Mouse (Mus musculus): ENCODE results near the gene Ppp1r2. TPM values are rescaled to one million over a fixed set of nuclear protein-coding genes. Genes with fewer than 3 reads are reported as not detected.
"Not testable (repeated sequence)": the region's sequence is repeated elsewhere in the genome, so short reads cannot be mapped to it uniquely, and the experiment has no call there.

Gene Ppp1r2
- total RNA-seq (2021): 10 to 100 TPM; 80.7 to 84.4 TPM

DNA sequence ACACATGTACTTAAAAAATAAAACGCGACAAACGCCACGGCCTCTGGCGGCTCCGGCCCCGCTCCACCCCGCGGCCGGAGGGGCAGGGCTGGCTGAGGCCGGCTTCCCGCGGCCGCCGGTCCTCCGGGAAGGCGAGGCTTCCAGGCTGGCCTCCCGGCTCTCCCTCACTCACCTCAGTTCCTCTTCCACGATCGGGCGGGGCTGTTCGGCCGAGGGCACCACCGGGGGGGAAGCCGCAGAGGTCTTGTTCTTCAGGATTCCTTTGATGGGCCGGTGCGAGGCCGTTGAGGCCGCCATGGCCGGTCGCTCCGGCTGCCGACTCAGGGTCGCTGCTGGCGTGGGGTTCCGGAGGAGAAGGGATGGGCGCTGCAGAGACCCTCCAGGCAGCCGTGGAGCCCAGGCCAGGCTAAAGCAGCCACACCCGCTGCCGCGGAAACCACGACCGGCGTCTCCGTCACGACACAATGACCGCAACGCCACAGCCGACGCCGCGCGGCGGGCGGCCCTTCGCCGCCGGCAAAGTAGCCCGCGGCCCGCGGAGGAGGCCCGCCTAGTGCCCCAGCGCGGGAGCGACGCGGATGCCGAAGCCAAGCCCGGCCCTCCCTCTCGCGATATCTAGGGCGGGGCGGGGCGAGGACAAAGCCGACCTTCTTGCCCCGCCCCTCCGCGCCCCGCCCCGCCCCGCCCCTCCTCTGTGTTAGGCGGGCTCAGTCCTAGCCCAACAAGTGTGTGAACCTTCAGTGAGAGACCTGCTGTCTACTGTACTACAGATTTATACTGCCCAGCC, at the start of gene Ppp1r2:
Gene Ppp1r2, minus strand, starts transcription at position 604 of the 787 bp plus-strand sequence.
- DNase-seq (ENCODE audit: low spot score): peak; percentile 85
- intact Hi-C loops (cut with DNase I): loop anchor here (5.0 kb wide), 1 partner anchor 73 kb away; the partner anchor contains the start of gene Acap2

DNA sequence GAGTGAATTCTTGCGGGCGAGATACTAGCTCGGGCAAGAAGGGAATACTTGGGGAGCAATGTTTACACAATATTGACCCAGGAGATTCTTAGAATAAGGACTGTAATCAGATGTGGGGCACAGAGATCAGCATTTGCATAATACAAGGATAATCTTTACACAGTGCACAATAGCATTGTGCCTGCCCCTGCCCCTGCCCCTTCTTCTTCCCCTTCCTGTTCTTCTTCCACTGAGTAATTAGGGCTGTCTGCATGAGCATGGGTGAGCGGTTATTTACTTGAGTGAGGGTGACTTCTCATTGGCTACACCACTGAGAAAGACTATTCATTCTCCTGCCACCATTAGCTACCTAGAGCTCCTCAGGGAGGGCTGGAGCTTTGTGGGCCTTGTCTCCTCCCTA, 46.4 kb upstream of the Ppp1r2 start:
- DNase-seq (ENCODE audit: low spot score): no peak
- intact Hi-C loops (cut with DNase I): no loop called here

DNA sequence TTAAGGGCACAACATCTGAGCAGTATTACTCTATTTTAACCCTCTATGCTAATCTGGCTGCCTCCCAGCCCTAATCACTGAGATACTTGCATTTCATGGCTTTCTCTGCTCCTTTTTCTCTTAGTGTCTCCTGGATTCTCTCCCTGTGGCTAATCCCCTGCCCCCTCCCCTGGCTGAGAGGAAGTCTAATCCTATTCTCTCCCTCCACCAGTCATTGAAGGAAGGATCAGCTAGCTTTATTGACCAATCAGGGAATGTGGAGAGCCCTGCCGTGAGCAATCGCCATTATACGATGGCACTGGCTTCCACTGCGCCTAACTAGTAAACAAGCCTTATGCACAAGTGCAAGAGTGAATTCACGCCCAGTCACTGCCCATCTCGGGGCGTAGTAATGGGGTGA, 45.9 kb upstream of the Ppp1r2 start:
- intact Hi-C loops (cut with DNase I): no loop called here

GRCm38 (mm10) chr16:31319723-31320122, 44.6 kb upstream of the Ppp1r2 start:
- intact Hi-C loops (cut with DNase I); DNase-seq (ENCODE audit: low spot score): not testable (repeated sequence)

More for the DNA sequence above, 45.9 kb upstream of the Ppp1r2 start:
- no peak for DNase-seq (ENCODE audit: low spot score)

- intact Hi-C loops (cut with DNase I): no loop called here
- DNase-seq (ENCODE audit: low spot score): no peak
Measured at GRCm38 (mm10) chr16:31319316-31319715, 44.2 kb upstream of the Ppp1r2 start.

- no peak for DNase-seq (ENCODE audit: low spot score)
- intact Hi-C loops (cut with DNase I): no loop called here
Measured at GRCm38 (mm10) chr16:31318418-31318817, 43.3 kb upstream of the Ppp1r2 start.

DNA sequence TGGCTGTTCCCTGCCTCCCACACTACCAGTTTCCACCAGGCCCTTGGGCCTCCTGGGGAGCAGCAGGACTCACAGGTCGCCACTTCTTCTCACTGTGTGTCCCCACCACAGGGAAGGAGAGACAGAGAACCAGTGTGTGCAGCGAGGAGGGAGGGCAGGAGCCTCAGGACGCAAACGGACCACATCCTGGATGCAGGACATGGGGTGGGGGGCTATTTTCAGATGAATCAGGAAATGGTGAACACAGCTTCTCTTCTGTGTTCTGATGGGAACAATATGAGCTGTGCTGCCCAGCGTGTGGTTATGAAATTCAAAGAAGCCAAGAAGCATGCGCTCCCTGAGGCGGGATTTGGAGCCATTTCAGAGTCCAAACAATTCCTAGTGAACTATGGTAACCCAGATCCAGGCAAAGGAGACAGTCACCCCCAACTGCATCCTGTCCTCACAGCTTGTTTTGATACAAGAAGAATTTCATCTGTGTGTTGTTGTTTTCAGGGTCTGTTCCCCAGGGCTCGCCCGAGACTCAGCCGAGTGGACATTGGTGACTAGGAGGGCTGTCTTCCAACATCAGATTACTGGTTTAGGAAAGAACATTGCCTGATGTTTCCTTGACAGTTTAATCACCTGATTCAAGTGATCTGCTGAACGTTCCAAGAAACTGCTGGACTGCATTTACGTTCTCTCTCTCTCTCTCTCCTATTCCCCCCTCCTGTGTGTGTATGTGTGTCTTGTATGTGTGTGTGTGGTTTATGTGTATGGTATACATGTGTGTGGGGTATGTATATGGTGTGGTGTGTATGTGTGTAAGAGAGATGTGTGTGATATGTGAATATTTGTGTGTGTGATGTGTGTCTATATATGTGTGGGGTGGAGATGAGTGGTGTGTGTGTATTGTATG, 41.4 kb upstream of the Ppp1r2 start:
- intact Hi-C loops (cut with DNase I): loop anchor here (2.0 kb wide), 1 partner anchor 36 kb away; no protein-coding TSS in a partner anchor
- peak; percentile 67 for DNase-seq (ENCODE audit: low spot score)

DNA sequence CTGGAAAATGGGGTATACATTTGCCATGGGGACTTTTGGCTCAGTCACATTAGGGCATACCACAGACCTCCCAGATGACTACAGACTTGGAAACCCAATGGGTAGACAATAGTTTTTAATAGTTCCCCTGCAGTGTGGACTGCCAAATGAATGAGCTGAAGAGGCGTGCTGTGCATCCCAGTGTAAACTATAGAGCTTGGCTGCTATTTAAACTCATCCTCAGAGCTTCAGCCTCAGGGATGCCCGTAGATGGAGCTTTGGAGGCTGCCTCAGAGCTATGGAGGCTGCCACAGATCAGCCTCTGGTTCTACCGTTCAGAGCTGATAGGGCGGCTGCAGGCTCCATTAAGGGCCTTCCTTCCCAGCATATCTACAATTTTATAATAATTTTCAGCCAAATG, 40.2 kb upstream of the Ppp1r2 start:
- intact Hi-C loops (cut with DNase I): no loop called here
- no peak for DNase-seq (ENCODE audit: low spot score)

DNA sequence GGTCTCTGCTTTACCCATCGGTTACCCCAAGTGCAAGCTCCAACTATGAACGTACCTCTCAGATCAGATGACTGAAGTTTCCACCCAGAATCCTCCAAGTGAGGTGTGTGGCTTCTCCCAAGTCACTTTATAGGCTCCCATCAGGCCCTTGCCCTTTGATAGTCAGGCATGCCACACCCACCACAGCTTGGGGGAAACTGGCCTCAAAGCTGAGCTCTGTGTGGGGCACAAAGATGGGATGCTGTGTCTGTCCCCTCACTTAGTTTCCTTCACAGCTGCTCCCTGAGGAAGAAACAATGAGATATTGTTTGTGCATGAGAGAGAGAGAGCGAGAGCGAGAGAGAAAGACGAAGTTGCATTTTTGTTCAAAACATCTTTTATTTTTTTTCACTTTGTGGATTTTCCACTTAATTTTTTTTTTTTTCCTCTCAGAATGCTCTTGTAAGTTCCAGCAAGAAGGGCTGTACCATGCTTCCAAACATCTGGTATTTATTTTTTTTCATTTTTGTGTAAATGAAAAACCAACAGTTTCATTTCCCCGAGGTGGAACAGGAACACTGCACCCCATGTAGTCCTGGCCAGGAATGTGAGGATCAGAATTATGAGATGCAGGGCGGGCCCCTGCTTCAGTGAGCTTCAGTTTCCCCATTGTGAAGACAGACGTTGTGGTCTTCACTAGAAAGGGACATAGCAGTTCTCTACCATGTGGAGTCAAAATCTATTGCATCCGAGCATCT, 39.6 kb upstream of the Ppp1r2 start, which contains the start of gene Apod:
Gene Apod, minus strand, starts transcription at position 312 of the 737 bp plus-strand sequence.
- DNase-seq (ENCODE audit: low spot score): no peak
- intact Hi-C loops (cut with DNase I): no loop called here

DNA sequence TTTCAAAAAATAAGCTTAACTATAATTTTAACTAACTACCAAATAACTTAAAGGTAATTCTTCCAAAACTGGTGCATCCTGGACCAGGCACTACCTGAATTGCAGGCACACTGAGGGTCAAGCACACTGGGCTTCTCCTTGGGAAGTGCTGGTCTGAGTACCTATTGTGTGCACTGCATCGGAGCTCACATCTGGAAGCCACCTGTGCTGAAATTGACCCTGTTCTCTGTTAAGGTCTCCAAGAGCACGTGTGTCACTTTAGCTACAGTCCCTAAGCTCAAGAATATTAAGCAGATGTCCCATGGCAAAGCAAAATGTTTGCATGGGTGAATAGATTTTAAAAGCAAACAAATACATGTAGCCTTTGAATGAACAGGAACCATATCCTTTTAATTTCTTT, 38.5 kb upstream of the Ppp1r2 start:
- intact Hi-C loops (cut with DNase I): no loop called here
- DNase-seq (ENCODE audit: low spot score): no peak

- DNase-seq (ENCODE audit: low spot score): no peak
- intact Hi-C loops (cut with DNase I): no loop called here
Measured at GRCm38 (mm10) chr16:31312296-31312695, 37.2 kb upstream of the Ppp1r2 start.

DNA sequence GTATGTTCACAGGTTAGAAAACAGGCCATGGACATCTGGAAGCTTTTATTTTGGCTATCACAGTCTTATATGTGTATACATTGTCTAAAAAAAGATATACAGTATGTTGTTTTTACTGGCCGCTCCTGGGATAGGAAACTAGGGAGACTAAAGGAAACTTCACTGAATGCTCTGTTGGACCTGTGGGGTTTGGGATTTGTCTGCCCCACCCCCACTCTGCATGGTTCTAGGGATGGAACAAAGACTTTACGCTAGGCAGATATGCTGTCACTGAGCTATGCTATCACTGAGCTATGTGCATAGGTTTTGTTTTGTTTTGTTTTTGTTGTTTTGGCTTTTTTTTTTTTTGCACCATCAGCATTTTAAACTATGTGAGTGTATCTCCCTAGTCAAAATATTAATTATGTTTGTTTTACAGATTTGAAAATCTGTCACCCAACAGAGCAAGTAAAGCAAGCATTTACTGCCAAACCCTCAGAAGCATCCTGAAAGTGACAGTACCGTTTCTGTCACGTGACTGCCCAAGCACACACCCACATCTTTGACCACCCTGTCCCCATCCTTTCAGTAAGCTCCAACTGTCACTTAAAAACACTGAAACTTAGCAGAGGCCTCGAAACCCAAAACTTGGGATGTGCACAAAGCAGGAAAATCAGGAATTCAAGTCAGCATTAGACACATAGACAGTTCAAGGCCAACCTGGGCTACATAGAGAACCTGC, 30.3 kb upstream of the Ppp1r2 start:
- no peak for DNase-seq (ENCODE audit: low spot score)
- intact Hi-C loops (cut with DNase I): no loop called here

DNA sequence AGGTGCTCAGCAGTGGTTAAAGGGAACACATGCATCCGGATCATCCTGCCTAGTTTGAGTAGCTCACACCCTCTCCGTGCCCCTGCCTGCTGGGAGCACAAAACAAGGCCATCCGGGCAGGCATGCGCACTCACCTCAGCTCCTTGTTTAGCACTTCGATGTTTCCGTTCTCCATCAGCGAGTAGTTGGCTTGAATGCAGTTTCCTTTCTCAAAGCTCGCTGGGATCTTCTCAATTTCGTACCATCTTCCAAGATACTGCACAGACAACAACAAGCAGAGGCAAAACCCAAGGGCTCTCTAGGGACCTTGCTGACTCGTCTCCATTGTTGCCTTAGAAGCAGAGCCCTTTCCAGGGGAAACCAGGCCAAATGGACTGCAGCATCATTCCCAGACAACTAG, 28.2 kb upstream of the Ppp1r2 start:
- DNase-seq (ENCODE audit: low spot score): no peak
- intact Hi-C loops (cut with DNase I): no loop called here

DNA sequence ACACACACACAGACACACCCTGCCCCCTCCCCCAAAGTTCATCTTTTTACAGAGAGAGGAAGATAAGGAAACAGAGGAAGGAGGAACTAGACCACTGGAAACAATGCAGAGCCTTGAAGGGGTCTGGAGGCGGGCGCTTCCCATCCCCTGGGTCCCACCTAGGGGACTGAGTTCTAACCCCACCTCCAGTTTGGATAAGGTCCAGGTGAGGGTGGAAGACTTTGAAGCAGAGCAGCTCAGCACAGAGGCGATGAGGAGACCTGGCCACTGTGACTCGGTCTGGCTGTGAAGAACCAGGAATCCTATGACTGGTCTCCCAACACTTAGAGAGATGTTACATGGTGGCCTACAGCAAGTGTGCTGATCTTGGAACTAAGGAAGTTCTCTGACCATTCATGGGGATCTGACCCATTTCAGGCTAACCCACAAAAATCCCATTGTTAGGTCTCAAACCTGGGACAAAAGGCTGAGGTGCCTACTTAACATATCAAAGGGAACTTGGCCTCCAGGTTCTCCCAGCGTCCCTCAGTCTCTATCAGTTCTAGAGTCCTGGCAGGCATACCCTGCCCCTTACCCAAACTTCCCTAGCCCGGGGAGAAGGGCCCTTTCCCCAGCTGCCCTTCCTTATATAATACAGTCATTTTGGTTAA, 25.9 kb upstream of the Ppp1r2 start:
- DNase-seq (ENCODE audit: low spot score): no peak
- intact Hi-C loops (cut with DNase I): no loop called here

GRCm38 (mm10) chr16:31300467-31300866, 25.4 kb upstream of the Ppp1r2 start:
- no peak for DNase-seq (ENCODE audit: low spot score)
- intact Hi-C loops (cut with DNase I): no loop called here

DNA sequence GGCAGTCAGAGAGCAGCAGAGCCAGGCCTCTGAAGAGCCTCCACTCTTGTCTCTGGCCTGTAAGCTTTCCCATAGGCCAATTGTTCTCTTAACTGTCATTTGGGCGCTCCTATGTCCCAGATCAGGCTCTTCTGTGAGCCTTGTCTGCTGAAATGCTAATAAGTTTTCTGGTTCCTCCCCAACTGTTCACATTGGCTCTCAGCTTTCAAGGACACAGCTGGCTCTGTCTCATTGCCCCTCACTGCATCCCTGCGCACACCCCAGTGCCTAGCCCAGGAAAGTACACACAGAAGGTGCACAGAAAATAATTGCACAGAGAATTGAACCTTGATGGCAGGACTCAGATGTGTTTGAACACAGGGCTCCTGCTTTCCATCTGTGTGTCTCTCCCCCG, 24.9 kb upstream of the Ppp1r2 start:
- intact Hi-C loops (cut with DNase I): no loop called here
- DNase-seq (ENCODE audit: low spot score): no peak

- no peak for DNase-seq (ENCODE audit: low spot score)
- intact Hi-C loops (cut with DNase I): no loop called here
Measured at GRCm38 (mm10) chr16:31299164-31299959, 24.3 kb upstream of the Ppp1r2 start.

- intact Hi-C loops (cut with DNase I): no loop called here
- no peak for DNase-seq (ENCODE audit: low spot score)
Measured at GRCm38 (mm10) chr16:31297113-31297512, 22.0 kb upstream of the Ppp1r2 start.
